Mouse (Mus musculus) layer of hippocampus, adult 2 months (tissue): Measurements from ENCODE around the gene Nalcn. TPM values are rescaled to one million over a fixed set of nuclear protein-coding genes. Genes with fewer than 3 reads are reported as not detected.
A peak's percentile ranks its signal among the peaks of the same experiment; 100 is the strongest.
"Not testable (repeated sequence)": the region's sequence is repeated elsewhere in the genome, so short reads cannot be mapped to it uniquely, and the experiment has no call there.

Experiments used
- DNase-seq, 2 experiments: peaks; one replicate each; pipeline ENCODE4 v3.0.0; 2022; ENCODE audit warnings: low spot score in 2 of 2
- H3K27ac ChIP-seq: fragments of 200-600 bp; 2 replicates; pipeline ENCODE4 v1.8.1; 2022
- H3K4me3 ChIP-seq: fragments of 200-600 bp; 2 replicates; pipeline ENCODE4 v1.8.1; 2022; ENCODE audit warnings: mild to moderate bottlenecking
- CTCF ChIP-seq: fragments of 200-600 bp; conservative IDR thresholded peaks from 2 replicates; pipeline ENCODE4 v1.8.1; 2022; ENCODE audit warnings: antibody characterized with exemption, mild to moderate bottlenecking, moderate library complexity
- long read RNA-seq, 2 experiments: library from polyadenylated mRNA; stranded (forward); transcript quantifications; one replicate each; pipeline ENCODE4 v2.0.0; 2021; ENCODE audit warnings: borderline mapping rate in 2 of 2
- total RNA-seq, 2 experiments: library from RNA; stranded (reverse); gene quantifications; 2 replicates each; pipeline ENCODE4 v1.2.3; 2021

The Nalcn gene
- 10 to 100 TPM; 64.3 to 66.5 TPM for total RNA-seq
- long read RNA-seq, experiment 1, full-length matches to known transcripts, result 6 of 21 reads
- long read RNA-seq, experiment 1, partial matches to known transcripts, result 7 of 21 reads
- long read RNA-seq, experiment 1, other reads (novel, unspliced or antisense), result 8 of 21 reads
- long read RNA-seq, experiment 2, full-length matches to known transcripts, result 12 of 35 reads
- long read RNA-seq, experiment 2, partial matches to known transcripts, result 6 of 35 reads
- long read RNA-seq, experiment 2, other reads (novel, unspliced or antisense), result 17 of 35 reads

DNA sequence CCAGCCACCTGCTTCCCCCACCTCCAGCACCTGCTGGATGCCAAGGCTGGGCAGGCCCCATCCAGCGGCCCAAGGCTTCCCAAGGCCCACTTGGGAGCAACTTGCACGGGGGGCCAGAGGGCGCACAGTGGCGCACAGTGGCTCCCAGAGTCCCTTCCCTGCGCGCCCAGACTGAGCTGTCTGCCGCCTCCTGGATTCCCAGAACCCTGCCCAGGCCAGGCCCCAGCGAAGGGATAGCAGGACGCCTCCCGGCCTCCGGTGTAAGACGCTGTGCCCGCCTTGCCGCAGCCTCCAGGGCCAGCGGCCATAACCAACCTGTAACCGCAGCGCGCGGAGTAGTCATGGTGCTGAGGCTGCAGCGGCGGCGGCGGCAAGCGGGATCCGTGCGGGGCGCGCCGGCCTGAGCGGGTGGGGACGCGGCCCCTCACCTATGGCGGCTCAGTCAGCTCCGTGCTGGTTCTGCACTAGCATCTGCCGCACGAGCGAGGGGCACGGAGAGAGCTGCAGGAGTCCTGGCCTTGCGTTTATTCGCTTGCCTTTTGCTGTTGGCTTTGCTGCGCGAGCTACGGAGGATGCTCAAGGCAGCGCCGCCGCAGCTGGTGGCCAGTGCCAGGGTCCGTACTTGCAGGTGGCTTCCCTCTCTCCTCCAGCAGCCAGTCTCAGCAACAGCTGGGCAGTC is at the start of gene Nalcn:
Gene Nalcn (minus strand): TSS at position 644 of the 679 bp plus-strand sequence.
- no peak for TF ChIP-seq CTCF
- Histone ChIP-seq H3K27ac (peak within 1 kb of the TSS; percentile 97), H3K4me3 (peak within 1 kb of the TSS; percentile 78)
- DNase-seq, result peak; percentile 18 to 50

DNA sequence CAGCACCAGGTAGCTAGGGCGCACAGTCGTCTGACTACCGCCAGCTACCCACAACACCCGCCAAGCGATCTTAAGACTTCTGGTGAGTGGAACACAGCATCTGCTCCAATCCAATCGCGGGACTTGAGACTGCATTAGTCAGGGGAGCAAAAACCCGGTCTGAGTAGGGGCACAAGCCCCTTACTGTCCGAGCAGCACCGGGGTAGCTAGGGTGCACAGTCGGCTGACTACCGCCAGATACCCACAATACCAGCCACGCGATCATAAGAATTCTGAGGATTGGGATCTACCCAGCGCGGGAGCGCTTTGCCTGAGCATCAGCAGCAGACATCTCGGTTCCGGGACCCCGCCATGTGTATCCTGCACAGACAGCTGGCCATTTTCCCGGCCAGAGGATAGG is 44.1 kb upstream of the Nalcn start:
- H3K27ac ChIP-seq, H3K4me3 ChIP-seq, DNase-seq: not testable (repeated sequence)

DNA sequence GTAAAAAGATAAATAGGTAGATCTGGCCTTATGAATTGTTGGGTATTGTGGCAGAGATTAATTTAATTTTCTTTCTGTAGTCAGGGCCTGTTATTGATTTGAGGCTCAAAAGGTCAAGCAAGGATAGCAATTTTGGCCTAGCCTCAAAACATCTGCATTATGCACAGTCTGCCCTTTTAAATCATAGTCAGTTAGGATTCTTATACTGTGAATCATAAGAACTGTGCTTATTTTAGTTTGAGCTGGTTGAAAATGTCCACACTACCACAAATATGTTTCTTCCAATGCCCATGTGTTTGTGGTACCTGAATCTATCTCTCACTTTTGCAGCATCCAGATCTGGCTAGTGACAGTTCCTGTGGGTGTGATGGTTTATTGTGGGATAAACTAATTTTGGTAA is 37.5 kb upstream of the Nalcn start:
- DNase-seq, result no peak
- Histone ChIP-seq H3K27ac (no peak overlapping the region), H3K4me3 (no peak overlapping the region)
- no peak for TF ChIP-seq CTCF

DNA sequence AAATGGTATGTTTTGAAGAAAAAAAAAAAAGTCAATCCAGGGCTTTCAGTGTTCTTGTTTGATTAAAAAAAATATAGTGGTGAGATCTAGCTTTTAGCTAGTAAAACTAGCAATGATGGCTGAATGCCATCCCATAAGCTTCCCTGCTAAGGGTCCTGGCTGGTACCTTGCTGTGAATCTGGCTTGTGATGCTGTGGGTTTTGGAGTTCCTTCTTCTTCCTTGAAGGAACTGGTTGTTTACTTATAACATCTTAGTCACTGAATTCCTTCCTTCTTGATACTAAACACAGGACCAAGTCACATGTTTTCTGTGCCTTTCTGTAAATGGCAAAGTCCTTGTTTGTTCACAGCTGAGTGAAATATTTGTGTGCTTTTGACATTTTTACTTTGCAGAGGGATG is 36.3 kb upstream of the Nalcn start:
- no peak overlapping the region for H3K27ac ChIP-seq
- no peak for DNase-seq
- TF ChIP-seq CTCF, result no peak
- H3K4me3 ChIP-seq, result no peak overlapping the region

DNA sequence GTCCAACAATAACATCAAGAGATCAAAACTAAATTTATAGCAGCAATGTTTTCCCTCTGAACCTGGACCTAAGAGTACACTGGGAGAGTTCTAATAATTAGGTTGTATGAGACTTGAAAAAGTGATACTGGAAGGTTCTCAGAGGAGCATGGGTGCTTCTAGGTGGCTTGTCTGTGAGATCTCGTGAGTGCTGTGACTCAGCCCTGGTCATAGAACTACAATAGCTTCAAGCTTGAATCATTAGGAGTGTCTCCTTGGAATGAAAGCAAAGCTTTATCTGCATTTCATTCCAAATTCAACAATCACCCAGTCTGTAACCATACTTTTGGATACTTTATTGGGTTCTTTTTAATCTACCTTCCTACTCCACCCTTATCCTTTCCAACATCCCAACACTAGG is 35.4 kb upstream of the Nalcn start:
- no peak for TF ChIP-seq CTCF
- DNase-seq, result no peak
- Histone ChIP-seq H3K4me3 (no peak overlapping the region), H3K27ac (no peak overlapping the region)

DNA sequence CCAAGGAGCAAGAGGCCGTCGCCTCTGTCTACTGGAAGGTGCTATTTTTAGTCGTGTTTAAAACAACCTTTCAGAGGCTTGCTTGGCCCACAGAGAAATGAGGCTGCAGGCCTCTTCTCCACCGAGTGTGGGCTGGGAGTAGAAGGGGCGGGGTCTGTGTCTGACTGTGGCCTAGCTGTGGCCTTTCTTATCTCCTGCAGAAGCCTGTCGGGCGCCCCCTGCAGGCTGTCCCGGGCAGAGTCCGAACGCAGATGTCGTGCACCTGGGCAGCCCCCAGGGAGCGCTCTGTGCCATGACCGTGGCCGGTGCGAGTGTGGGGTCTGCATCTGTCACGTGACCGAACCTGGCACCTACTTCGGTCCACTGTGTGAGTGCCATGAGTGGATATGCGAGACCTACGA is 34.1 kb upstream of the Nalcn start:
- peak; percentile 80 for TF ChIP-seq CTCF
- peak; percentile 14 to 44 for DNase-seq
- no peak overlapping the region; the same call in 1 of the 2 replicates for H3K4me3 ChIP-seq
- H3K27ac ChIP-seq, result peak overlapping the region; percentile 44; the same call in 1 of the 2 replicates

DNA sequence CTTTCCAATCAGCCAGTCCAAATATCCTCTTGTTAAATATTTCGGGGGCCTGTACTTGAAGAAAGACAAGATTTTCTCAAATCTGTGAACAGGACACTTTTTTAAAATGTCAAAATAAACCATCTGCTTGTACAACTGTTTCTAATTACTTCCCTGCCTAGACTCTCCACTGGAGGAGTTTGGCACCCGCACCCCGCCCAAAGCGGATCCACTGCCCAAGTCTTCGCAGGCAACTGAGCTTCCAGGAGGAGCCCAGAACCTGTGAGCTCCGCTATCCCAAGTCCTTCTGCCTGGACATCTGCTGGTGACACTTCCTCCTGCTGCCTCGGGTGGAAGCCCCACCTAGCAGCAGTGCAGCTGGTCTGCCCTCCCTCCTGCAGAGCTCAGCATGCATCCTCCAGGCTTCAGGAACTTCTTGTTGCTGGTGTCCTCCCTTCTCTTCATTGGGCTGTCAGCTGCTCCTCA is 33.0 kb upstream of the Nalcn start, which contains the start of gene Itgbl1:
Gene Itgbl1 (plus strand): TSS at position 51 of the 465 bp plus-strand sequence.
- TF ChIP-seq CTCF, result no peak; the same call in 1 of the 2 replicates
- peak; percentile 52 to 67 for DNase-seq
- Histone ChIP-seq H3K27ac (peak within 1 kb of the TSS; percentile 64), H3K4me3 (peak within 1 kb of the TSS; percentile 17; the same call in 1 of the 2 replicates)

DNA sequence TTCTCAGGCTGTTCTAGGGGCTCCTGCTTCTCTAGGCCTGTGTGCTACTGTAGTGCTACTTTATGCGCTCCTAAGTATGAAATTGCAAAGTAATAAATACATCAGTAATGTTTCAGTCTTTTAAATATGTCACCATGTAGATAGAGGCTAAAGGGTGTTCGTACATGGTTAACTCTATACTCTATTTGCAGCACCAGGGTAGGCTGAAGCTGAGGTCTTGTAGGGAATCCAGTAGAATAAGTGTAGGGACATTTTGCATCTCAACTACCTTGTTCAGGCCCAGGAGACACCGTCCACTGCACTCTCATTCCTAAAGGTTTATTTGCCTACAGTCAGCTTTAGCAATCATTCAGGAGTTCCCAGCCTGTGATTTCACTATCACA is 227 bp upstream of the Nalcn start:
- TF ChIP-seq CTCF, result no peak

DNA sequence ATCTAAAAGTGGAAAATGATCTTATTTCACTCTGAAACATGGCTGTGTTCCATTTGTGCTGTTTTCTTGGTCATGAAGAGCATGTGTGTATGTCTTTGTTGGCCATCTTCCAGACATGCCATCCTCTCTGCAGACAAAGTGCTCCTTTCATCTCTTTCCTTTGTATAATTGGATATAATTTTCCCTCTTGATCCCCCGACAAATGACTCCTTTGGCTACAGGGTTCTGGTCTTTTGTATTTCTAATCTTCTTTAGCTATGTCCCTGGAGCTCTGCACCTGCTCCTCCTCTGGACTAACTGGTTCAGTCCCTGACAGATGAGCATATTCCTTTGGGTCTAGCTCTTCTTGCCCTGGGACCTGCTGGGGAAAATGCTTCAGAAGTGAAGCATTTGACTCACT is 4.0 kb downstream of the Nalcn start:
- TF ChIP-seq CTCF, result no peak
- DNase-seq, result no peak
- Histone ChIP-seq H3K4me3 (no peak overlapping the region), H3K27ac (peak overlapping the region; percentile 24; the same call in 1 of the 2 replicates)

More for the DNA sequence above, 227 bp upstream of the Nalcn start:
- no peak for DNase-seq
- Histone ChIP-seq H3K27ac (peak overlapping the region; percentile 97), H3K4me3 (peak overlapping the region; percentile 78)

DNA sequence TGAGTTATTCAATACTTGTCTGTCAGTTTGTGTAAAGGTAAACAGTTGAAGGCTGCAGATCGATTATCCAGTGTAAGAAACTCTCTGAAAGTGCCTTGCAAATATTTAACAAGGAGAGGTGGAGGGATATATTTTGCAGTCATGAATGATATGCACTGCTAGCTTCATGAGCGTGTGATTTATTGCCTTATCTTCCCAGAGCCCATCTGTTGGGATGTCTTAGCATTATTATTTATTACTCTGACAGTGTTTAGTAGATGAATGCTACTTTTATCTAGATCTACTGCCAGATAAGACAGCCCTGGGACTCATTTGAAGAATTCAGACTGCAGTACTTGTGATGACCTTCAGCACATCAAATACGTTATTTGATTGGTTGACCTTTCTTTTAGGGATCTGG is 31.7 kb downstream of the Nalcn start:
- DNase-seq, result no peak
- Histone ChIP-seq H3K4me3 (no peak overlapping the region), H3K27ac (no peak overlapping the region)
- TF ChIP-seq CTCF, result no peak

DNA sequence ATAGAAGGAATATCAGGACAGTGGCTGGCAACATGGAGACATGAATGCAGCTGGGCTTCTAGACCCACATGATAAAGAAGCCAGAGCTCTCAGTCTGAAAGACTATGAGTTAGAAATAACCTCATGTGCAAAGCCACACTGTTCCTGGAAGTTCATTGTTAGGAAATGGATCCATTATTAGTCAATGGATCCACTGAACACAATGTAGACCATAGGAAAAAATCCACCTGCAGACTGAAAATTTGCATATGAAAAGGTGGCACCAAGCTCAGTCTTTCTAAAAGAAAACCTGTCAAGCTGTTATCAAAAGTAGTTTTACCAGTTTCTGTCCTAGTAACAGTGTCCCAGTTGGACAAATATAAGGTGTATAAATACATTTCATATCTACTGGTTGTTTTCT is 39.5 kb downstream of the Nalcn start:
- H3K4me3 ChIP-seq, result no peak overlapping the region

DNA sequence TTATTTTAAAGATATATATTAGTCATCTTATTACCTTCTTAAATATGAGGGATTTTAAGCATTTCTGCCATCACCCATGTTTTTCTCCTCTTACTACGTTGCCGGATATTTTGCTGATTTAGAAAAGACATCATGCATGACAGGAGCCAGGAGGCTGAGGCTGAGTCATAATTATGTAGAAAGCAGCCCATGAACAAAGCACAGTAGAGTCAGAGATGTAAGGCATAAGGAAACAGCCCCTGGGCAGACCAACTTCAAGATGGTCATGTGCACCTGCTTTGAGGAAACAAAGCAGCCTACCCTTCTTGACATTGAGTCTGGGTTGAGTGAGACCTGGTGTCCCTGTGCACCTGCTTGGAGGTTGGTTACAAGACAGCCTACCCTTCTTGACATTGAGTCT is 44.5 kb downstream of the Nalcn start:
- no peak overlapping the region for H3K4me3 ChIP-seq
- DNase-seq, result no peak
- no peak overlapping the region for H3K27ac ChIP-seq
- no peak for TF ChIP-seq CTCF

More for the DNA sequence above, 39.5 kb downstream of the Nalcn start:
- DNase-seq, result no peak
- TF ChIP-seq CTCF, result no peak
- no peak overlapping the region for H3K27ac ChIP-seq

DNA sequence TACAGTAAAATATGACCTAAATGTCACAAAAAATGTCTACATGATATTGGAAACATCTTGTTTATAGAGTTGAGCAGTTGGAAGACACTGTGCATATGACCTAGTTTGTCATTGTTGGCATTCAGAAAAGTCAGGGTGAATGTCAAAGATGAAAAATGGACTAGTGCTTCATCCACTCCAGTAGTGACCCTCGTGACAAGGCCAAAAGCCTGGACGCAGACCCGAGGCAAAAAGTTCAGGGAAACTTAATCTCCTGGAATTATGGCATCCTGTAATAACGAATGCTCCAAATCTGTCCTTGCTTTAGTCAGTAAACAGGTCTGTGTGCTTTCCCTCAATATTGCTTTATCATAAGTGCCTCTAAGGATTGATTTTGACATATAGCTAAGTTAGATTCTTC is 51.6 kb downstream of the Nalcn start:
- DNase-seq, result no peak
- no peak overlapping the region for H3K4me3 ChIP-seq
- TF ChIP-seq CTCF, result no peak
- no peak overlapping the region for H3K27ac ChIP-seq

DNA sequence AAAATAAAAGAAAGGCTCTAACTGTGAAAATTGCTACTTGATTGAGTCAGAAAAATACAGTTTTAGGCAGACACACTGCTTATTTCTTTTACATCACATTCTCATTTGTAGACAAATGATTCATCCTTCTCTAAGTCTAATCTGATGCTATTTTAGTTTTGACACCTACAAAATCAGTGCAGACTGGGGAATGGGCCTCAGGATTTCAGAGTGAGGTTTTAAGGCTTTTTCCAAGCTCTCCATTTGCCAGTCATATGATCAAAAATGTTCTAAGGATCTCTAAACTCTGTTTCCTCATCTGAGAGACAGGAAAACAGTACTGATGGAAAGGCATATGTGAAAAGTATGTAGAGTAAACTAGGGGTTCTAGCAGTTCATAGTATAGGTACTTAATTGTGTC is 52.0 kb downstream of the Nalcn start:
- H3K27ac ChIP-seq, result no peak overlapping the region
- no peak overlapping the region for H3K4me3 ChIP-seq
- no peak for TF ChIP-seq CTCF
- no peak for DNase-seq
